Mouse (Mus musculus) gastrocnemius, adult 2 months (tissue): ENCODE measurements around the gene Zfp804a. TPM values are rescaled to one million over a fixed set of nuclear protein-coding genes. Genes with fewer than 3 reads are reported as not detected.
A peak's percentile ranks its signal among the peaks of the same experiment; 100 is the strongest.

Source experiments
- DNase-seq: peaks from one replicate; pipeline ENCODE4 v3.0.0; 2022
- H3K27ac ChIP-seq: fragments of 200-600 bp; 2 replicates; pipeline ENCODE4 v1.8.1; 2022; ENCODE audit warnings: mild to moderate bottlenecking
- H3K4me3 ChIP-seq: fragments of 200-600 bp; 2 replicates; pipeline ENCODE4 v1.8.1; 2022; ENCODE audit warnings: mild to moderate bottlenecking, moderate library complexity
- CTCF ChIP-seq: fragments of 200-600 bp; IDR thresholded peaks from 2 replicates; pipeline ENCODE4 v1.8.1; 2022; ENCODE audit warnings: antibody characterized with exemption, mild to moderate bottlenecking, moderate library complexity
- intact Hi-C: fragments of 180-260 bp; cut with DNase I; formaldehyde crosslinking; loops from one replicate; pipeline ENCODE4 v1.15.1; 2025
- long read RNA-seq, 2 experiments: library from polyadenylated mRNA; stranded (forward); transcript quantifications; one replicate each; pipeline ENCODE4 v2.0.0; 2021
- total RNA-seq, 2 experiments: library from RNA; stranded (reverse); gene quantifications; 2 replicates each; pipeline ENCODE4 v1.2.3; 2021

Zfp804a gene
- not detected for total RNA-seq
- long read RNA-seq, experiment 1: 0 reads
- long read RNA-seq, experiment 2: 0 reads

DNA sequence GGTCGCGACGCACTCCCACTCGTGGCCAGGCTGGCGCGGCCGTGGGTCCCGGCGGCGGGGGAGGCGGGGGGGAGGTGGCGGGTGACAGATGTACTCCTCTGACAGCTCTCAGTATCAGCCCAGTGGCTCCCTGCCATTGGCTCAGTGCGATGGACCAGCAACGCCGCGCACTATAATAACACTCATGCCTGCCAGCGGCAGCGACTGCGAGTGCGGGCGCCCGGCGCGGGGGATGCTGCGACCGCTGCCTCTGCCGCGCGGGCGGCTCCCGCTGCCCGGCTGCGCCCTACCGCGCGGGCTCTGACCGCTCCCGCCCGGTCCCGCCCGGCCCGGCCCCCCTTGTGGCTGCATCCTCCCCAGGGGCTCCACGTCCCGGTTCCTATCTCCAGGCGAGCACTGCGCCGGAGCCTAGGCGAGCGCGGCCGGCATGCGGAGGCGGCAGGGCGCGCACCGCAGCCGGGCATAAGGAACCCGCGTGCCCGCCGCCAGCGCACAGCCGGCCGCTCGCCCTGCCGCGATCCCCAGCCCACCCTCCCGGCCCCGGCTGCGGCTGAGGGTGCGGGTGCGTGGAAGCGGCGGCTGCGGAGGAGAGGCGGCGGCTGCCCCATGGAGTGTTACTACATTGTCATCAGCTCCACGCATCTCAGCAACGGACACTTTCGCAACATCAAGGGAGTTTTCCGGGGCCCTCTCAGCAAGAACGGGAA is at the start of gene Zfp804a:
TSS of gene Zfp804a (plus strand) at position 38 of the 707 bp plus-strand sequence.
- intact Hi-C loops: no loop called here
- Histone ChIP-seq H3K4me3 (peak within 1 kb of the TSS; percentile 65), H3K27ac (no peak within 1 kb of the TSS)
- peak; percentile 28 for DNase-seq
- no peak for TF ChIP-seq CTCF

DNA sequence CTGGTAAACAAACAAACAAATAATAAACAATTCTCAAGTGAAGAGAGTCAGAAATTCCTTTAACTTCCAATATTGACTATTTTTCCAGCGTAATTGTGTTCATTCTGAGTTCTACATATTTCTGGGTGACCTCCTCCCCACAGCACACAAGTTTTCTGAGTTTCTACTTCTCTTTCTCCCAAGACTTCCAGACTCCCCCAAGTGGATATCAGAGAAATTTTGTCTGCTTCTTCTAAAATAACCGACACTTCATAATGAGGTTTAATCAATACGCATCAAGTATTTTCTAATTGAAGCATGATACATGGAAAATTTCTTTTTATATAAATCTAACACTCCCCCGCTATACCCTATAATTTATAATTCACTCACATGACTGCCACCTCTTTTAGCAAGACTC is 1.4 kb upstream of the Zfp804a start:
- H3K27ac ChIP-seq: no peak overlapping the region
- intact Hi-C loops: no loop called here

DNA sequence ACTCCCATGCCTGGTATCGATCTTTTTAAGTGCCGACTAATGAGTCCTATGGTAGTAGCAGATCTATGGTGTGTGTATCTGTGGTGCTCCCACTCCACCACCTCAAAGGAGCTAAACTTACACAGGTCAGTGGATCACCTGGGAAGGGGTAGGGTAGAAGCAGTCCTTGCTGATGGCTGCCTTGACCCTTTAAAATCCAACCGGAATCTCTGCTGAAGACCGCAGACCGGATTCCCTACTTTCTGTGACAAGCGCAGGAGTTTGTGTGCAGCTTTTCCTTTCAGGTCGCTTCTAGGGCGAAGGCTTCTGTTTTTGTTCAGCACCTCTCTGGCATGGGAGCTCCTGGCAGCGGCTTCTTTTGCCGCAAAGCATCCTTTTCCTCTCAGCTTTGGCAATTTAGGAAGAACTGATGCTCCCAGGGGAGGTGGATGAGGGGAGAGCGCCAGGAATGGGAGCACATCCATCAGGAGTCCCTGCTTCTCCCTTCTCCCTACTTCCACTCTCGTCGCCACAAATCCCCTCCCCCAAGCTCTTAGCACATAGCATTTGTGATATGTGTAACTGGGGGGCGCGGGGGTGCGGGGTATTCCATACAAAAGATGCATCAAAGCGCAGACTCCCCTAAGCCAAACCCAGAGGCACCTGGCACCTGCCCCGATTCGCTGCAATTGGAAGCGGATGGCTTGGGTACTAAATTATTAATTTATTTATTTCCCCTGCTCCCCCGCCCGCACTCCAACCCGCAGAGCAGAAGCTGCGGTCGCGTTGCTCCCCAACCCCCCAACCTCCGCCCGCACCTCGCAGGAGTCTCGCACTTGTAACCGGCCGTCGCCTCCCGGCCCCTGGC is 461 bp upstream of the Zfp804a start:
- no peak for DNase-seq
- TF ChIP-seq CTCF: no peak
- H3K4me3 ChIP-seq: peak overlapping the region; percentile 65
- intact Hi-C loops: no loop called here
- no peak overlapping the region for H3K27ac ChIP-seq

More for the DNA sequence above, 1.4 kb upstream of the Zfp804a start:
- no peak for TF ChIP-seq CTCF
- no peak overlapping the region for H3K4me3 ChIP-seq
- DNase-seq: no peak

DNA sequence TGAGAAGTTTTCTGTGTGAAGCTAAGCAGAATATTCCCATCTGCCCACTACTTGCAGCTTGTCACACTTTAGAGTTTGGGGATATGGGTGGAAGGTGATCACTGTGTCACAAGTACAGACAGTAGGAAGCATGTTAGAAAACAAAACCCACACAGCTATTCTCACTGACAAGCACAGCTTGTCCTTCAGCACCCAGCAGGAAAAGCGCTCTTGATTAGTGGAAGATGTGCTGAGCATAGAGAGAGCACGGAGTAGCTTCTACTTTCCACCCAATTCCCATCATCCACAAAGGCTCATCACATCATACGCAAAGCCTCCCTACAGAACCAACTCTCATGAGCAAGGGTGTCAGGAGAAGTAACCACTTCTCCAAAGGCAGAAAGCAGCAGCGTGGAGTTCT is 1.4 kb downstream of the Zfp804a start:
- no peak overlapping the region for H3K4me3 ChIP-seq
- DNase-seq: no peak
- no peak overlapping the region for H3K27ac ChIP-seq
- TF ChIP-seq CTCF: no peak
- intact Hi-C loops: no loop called here

DNA sequence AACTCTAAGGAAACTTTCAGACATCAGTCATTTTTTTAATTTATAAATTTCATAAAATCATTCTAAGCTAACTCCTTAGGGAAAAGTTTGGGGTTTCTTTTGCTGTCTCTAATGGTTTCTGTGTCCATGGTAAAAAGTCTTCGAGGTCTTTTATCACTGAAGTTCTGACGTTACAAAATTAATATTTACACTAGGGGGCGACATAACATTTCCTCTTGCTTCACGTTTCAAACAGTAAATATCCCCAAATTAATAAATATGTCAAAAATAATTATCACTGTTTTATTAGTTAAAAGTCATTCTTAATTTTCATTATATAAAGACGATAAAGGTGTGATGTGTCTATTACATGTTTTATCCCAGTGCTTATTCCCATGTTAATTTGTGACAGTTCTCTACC is 11.6 kb downstream of the Zfp804a start:
- TF ChIP-seq CTCF: peak; percentile 41; the same call in 1 of the 2 replicates
- Histone ChIP-seq H3K27ac (no peak overlapping the region), H3K4me3 (no peak overlapping the region)
- intact Hi-C loops: no loop called here
- DNase-seq: no peak

DNA sequence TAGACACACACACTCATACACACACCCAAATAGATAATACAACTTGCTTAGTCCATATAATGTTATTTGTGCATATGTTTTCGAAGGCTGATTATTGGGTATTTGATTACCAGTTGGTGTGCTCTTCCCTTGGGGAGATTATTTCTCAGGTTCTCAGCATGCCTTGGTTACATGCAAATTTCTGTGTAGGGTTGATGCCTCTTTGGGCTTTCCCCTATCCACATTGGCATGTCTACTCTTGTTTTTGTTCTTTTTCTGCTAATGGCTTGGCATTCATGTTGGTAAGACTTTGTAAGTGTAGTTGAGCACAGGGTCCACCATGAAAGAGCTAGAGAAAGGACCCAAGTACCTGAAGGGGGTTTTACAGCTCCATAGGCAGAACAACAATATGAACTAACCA is 14.9 kb downstream of the Zfp804a start:
- Histone ChIP-seq H3K27ac (no peak overlapping the region), H3K4me3 (no peak overlapping the region)
- no peak for DNase-seq
- intact Hi-C loops: no loop called here
- TF ChIP-seq CTCF: no peak

DNA sequence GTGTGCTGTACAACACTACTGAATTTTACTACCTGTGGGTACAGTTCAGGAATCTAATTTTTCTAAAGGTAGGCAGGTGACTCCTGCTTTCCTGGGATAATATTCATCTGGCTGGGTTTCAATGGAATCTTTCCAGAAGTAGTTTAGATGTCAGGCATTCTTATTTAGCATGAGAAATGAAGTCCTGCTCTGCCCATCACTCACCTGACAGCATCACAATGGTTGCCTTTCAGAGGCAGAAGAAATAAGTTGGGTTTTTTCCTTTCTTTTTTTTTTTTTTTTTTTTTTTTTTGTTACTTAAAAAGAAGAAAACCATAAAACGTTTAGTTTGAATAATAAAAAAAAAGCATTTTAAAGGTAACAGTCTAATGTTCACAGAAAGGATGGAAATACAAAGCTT is 16.1 kb downstream of the Zfp804a start:
- Histone ChIP-seq H3K4me3 (no peak overlapping the region), H3K27ac (no peak overlapping the region)
- no peak for DNase-seq
- TF ChIP-seq CTCF: no peak
- intact Hi-C loops: no loop called here

DNA sequence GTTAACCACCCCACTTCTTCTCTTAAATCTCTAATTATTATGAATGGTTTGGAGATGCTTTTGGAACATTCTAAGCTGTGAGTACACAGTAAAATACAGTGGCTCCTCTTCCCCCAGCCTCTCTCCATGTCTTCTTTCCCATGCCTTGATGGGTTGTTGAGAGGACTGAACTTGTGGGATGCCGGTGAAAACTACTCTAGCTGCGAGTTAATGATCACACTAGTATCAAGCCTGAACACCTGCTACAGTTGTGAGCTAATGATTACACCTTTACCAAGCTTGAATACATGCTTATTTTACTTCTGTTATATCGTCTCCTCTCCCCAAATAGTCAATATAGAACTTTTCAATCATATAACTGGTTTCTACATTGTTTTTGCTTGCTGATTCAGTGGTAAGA is 23.9 kb downstream of the Zfp804a start:
- DNase-seq: no peak
- no peak overlapping the region for H3K27ac ChIP-seq
- intact Hi-C loops: no loop called here
- no peak overlapping the region for H3K4me3 ChIP-seq
- no peak for TF ChIP-seq CTCF

DNA sequence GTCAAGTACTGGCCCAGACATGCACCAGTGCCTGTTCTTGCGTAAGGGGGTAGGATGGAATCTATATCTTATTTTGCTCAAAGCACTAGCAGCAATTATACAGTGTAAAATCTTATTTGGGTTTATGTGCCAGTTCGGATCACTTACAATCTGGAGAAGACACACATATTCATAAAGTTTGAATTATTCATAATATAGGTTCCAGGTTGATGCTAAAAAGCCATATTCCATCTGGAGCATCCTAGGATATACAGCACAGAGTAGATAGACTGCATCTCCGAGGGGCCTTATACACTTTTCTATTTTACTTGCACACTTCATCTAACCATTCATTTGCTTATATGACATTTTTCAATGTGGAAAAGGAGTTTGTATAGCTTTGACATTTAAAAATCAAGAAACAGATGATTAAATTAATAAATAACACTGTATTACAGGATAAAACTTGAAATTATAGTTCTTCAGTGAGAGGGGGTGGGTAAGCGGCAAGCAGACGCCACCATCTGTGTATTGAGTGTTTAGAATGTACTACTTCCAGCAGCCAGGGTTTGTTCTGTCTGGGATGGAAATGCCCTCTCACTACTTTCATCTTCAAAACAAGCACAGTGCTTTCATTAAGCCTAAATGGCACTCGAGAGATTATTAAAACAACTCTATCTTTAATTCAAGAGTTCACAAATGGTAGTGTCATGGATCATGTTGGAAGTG is 25.4 kb downstream of the Zfp804a start:
- no peak for DNase-seq
- intact Hi-C loops: no loop called here
- Histone ChIP-seq H3K27ac (no peak overlapping the region), H3K4me3 (no peak overlapping the region)
- no peak for TF ChIP-seq CTCF

DNA sequence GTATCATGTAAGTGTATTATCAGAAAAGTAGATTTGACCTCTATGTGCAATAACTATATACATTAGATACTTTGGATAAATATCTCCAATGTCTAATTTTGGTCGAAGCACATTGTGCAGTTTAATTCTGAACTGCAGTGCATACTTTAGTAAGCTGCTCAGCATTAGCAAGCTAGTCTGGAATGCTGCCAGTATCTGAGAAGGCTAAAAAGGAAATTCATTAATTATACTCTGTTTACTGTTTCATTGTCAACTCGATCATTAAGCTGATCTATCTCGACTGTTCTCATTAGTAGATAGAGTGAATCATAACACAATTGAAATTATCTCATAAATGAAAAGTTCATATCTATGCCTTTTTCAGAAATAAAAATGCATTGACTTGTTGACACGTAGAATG is 27.7 kb downstream of the Zfp804a start:
- Histone ChIP-seq H3K4me3 (no peak overlapping the region), H3K27ac (no peak overlapping the region)
- no peak for TF ChIP-seq CTCF
- DNase-seq: no peak
- intact Hi-C loops: no loop called here

DNA sequence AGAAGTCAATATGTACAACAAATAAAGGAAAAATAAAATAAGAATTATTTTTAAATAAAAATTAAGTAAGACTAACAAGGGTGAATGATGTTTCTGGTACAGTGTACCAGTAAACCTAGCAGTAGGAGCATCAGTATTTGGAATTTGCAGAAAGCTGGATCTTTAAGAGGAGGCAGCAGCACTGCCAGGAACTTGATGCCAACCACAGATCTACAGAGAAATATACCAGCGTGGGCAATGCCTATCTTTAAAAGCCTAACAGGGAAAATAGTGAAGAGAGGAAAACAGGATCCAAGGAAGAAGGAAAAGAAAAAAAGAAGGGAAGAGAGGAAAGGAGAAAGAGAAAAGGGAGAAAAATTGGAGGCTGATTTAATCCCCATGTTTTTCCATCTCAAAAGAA is 60.1 kb downstream of the Zfp804a start:
- TF ChIP-seq CTCF: no peak
- DNase-seq: no peak
- no peak overlapping the region for H3K4me3 ChIP-seq
- intact Hi-C loops: no loop called here
- H3K27ac ChIP-seq: no peak overlapping the region

DNA sequence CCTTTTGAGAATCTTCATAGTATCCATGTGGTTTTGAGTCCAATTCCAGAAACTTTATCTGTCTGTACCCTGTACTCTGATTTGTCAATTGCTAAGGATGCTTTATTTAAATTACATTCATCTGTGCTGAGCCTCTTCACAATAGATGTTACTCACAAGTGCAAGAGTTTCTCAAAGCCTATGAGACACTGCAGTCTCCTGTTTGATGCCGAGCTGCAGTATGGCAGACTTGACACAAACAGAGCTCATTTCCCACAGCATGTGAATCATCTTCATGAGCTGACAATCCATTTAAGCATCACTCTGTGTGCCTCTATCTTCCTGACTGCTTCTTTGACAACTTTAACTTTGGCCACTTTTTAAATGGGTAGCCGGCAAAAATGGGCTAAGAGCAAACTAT is 60.6 kb downstream of the Zfp804a start:
- no peak for DNase-seq
- Histone ChIP-seq H3K27ac (no peak overlapping the region), H3K4me3 (no peak overlapping the region)
- intact Hi-C loops: no loop called here
- TF ChIP-seq CTCF: no peak

DNA sequence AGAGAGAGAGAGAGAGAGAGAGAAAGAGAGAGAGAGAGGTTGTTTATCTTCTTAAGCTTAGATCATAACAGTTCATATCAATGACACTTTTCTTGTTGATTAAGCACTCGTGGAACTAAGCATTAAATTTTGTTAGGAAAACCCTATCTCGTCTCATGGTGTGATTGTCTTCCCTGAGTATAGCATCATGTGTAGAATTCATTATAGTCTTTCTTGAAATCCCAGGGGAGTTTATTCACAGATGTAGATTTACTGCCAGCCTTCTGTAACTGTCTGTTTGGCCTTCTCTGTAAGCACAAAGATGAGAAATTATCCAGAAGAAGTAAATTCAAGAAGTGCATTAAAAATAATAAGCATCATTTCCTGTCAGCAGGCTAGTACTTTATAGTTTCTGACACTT is 66.6 kb downstream of the Zfp804a start:
- no peak for TF ChIP-seq CTCF
- Histone ChIP-seq H3K4me3 (no peak overlapping the region), H3K27ac (no peak overlapping the region)
- intact Hi-C loops: no loop called here
- DNase-seq: no peak
